20 mouse cellular contexts compared by ENCODE assay signal in genomic region chr7:45342081-45342480, GRCm38 (mm10). TPM values are rescaled to one million over a fixed set of nuclear protein-coding genes. Genes with fewer than 3 reads are reported as not detected.
A peak's percentile ranks its signal among the peaks of the same experiment; 100 is the strongest.
DNase-seq lines count a peak whose midpoint lies in the region; TF ChIP-seq lines count a peak whose summit lies in the region.
"Had no signal": no experiment of that assay in that cellular context is flagged by ENCODE, and none has a peak within 500 bp of the region (broad histone marks: within the 10 kb centered on the region; RNA-seq: fewer than 3 reads in every experiment).

No protein-coding gene starts in this region.

- peak overlapping the region; percentile 32; the same call in 1 of the 2 replicates for H3K27ac ChIP-seq in left cerebral cortex, adult 2 months
- H3K27ac ChIP-seq in MEL (ENCODE audit: control insufficient read depth, low read depth, low read length) = peak overlapping the region; percentile 3; the same call in 1 of the 2 replicates
- H3K27ac ChIP-seq: forebrain, embryonic 10.5 days; heart, adult 2 months; heart, embryonic 15.5 days; hindbrain, embryonic 14.5 days had no signal

- H3K9me3 ChIP-seq in E14TG2a.4 (ENCODE audit: low read length) = peaks cover 8% of the 10 kb centered on the region; the same call in 1 of the 2 replicates
- H3K9me3 ChIP-seq in MEL (replicated peaks; ENCODE audit: insufficient read depth, low read length) = no peaks in the 10 kb centered on the region
- H3K9me3 ChIP-seq: embryonic facial prominence, embryonic 15.5 days; forebrain, embryonic 10.5 days; G1E; heart, embryonic 15.5 days had no signal

- H3K9ac ChIP-seq in MEL (ENCODE audit: control insufficient read depth, low read depth, low read length, poor library complexity, severe bottlenecking) = no peak overlapping the region
- H3K9ac ChIP-seq: embryonic facial prominence, embryonic 15.5 days; heart, embryonic 15.5 days; hindbrain, embryonic 14.5 days had no signal

- peaks cover 5% of the 10 kb centered on the region; the same call in 1 of the 2 replicates for H3K36me3 ChIP-seq in E14TG2a.4 (ENCODE audit: insufficient read depth, low read length)
- peaks cover 0 to 5% of the 10 kb centered on the region in 2 experiments; a peak in 1 of 4 replicates for H3K36me3 ChIP-seq in MEL (ENCODE audit: control insufficient read depth in 1 of 2, insufficient read depth in 2 of 2, low read length in 2 of 2)
- H3K36me3 ChIP-seq: embryonic facial prominence, embryonic 15.5 days; G1E; heart, embryonic 15.5 days had no signal

- no peaks in the 10 kb centered on the region; the same call in 1 of the 2 replicates for H3K27me3 ChIP-seq in E14TG2a.4 (ENCODE audit: insufficient read depth, low read length)
- H3K27me3 ChIP-seq in MEL (ENCODE audit: control insufficient read depth in 1 of 2, insufficient read depth in 2 of 2, low read length in 2 of 2) = no peaks in the 10 kb centered on the region
- H3K27me3 ChIP-seq: embryonic facial prominence, embryonic 15.5 days had no signal

- no peaks in the 10 kb centered on the region; the same call in 1 of the 2 replicates for H3K79me2 ChIP-seq in MEL (ENCODE audit: control insufficient read depth, insufficient read depth, low read length, poor library complexity)

- no peak overlapping the region for H3K4me3 ChIP-seq in left cerebral cortex, adult 2 months
- H3K4me3 ChIP-seq in E14TG2a.4 (replicated peaks; ENCODE audit: low read length) (peak overlapping the region; percentile 79), MEL (ENCODE audit: control insufficient read depth in 1 of 2, insufficient read depth in 1 of 2, low read depth in 2 of 2, low read length in 2 of 2) (no peak overlapping the region)
- H3K4me3 ChIP-seq: erythroblast, embryonic 14.5 days; heart, adult 2 months; heart, embryonic 15.5 days had no signal

- TF ChIP-seq POLR2A in MEL (IDR thresholded peaks at IDR 0.05; ENCODE audit: control insufficient read depth in 1 of 2, insufficient read depth in 1 of 2, low read depth in 1 of 2, low read length in 2 of 2, poor library complexity in 1 of 2) = no peak

- intact Hi-C loops in left cerebral cortex, adult 2 months (cut with DNase I) = no loop called here

- TF ChIP-seq CTCF in left cerebral cortex, adult 2 months (IDR thresholded peaks at IDR 0.05) = no peak
- TF ChIP-seq CTCF in E14TG2a.4 (conservative IDR thresholded peaks at IDR 0.05; ENCODE audit: low read length) (no peak), MEL (IDR thresholded peaks at IDR 0.05 in 2 of 3, conservative IDR thresholded peaks at IDR 0.05 in 1 of 3; ENCODE audit: control insufficient read depth in 1 of 3, insufficient read depth in 1 of 3, low read depth in 2 of 3, low read length in 3 of 3, poor library complexity in 1 of 3, severe bottlenecking in 1 of 3) (no peak)

- H3K4me1 ChIP-seq in E14TG2a.4 (replicated peaks; ENCODE audit: low read depth, low read length) (peaks cover 82% of the 10 kb centered on the region), MEL (ENCODE audit: control insufficient read depth in 1 of 2, insufficient read depth in 2 of 2, low read length in 2 of 2) (peaks cover 6 to 24% of the 10 kb centered on the region in 2 experiments)

- DNase-seq in left cerebral cortex, adult 2 months (ENCODE audit: extremely low spot score in 1 of 2, low spot score in 2 of 2) = no peak
- DNase-seq in left cerebral cortex, adult 18-20 months (ENCODE audit: low spot score in 2 of 2) = no peak
- peak; percentile 53 for DNase-seq in MEL (ENCODE audit: low read depth, low spot score)
- DNase-seq in spleen, adult 12 weeks (ENCODE audit: low spot score) = no peak
- no peak for DNase-seq in ovary, postnatal 10 days (ENCODE audit: low spot score)
- DNase-seq in gastrocnemius, postnatal 25 days = no peak
- DNase-seq: cerebellum, postnatal 14 days had no signal

- TF ChIP-seq EP300 in MEL (IDR thresholded peaks at IDR 0.05; ENCODE audit: low read depth in 1 of 2, low read length in 2 of 2) = no peak

- TF ChIP-seq RAD21 in MEL (IDR thresholded peaks at IDR 0.05; ENCODE audit: low read depth, low read length) = no peak

TF ChIP-seq in MEL, 35 proteins besides CTCF, POLR2A, EP300 and RAD21:
- TF ChIP-seq SMC3 (IDR thresholded peaks at IDR 0.05; ENCODE audit: low read depth, low read length) (no peak), ETS1 (IDR thresholded peaks at IDR 0.05; ENCODE audit: low read depth, low read length) (no peak), TCF12 (IDR thresholded peaks at IDR 0.05; ENCODE audit: low read depth, low read length) (no peak), JUND (IDR thresholded peaks at IDR 0.05; ENCODE audit: low read depth, low read length) (no peak), NRF1 (IDR thresholded peaks at IDR 0.05; ENCODE audit: insufficient read depth, low read depth, low read length, poor library complexity, severe bottlenecking) (no peak), USF1 (IDR thresholded peaks at IDR 0.05; ENCODE audit: low read depth, low read length) (no peak), USF2 (IDR thresholded peaks at IDR 0.05; ENCODE audit: borderline replicate concordance in 1 of 2, insufficient read depth in 1 of 2, low read depth in 1 of 2, low read length in 2 of 2) (no peak), GABPA (IDR thresholded peaks at IDR 0.05; ENCODE audit: low read depth, low read length) (no peak), SIN3A (IDR thresholded peaks at IDR 0.05; ENCODE audit: low read length) (no peak), MAX (IDR thresholded peaks at IDR 0.05; ENCODE audit: low read length) (no peak), ZKSCAN1 (IDR thresholded peaks at IDR 0.05; ENCODE audit: low read depth, low read length) (no peak), E2F4 (IDR thresholded peaks at IDR 0.05; ENCODE audit: borderline replicate concordance, low read depth, low read length) (no peak), MAZ (IDR thresholded peaks at IDR 0.05; ENCODE audit: low read depth, low read length) (no peak), POLR2AphosphoS2 (IDR thresholded peaks at IDR 0.05; ENCODE audit: low read length) (no peak), MEF2A (IDR thresholded peaks at IDR 0.05; ENCODE audit: extremely low read depth, insufficient replicate concordance, low read depth, low read length, poor library complexity, severe bottlenecking) (no peak), TBP (IDR thresholded peaks at IDR 0.05; ENCODE audit: low read depth, low read length) (no peak), HCFC1 (IDR thresholded peaks at IDR 0.05; ENCODE audit: low read depth, low read length) (no peak), NELFE (IDR thresholded peaks at IDR 0.05; ENCODE audit: low read depth, low read length) (no peak), MXI1 (IDR thresholded peaks at IDR 0.05; ENCODE audit: low read depth, low read length) (no peak)
TF ChIP-seq in MEL: peak in this region for 0.

RNA-seq across cellular contexts. Expression of gene Hrc, which starts 7.0 kb away (rescaled TPM):
- total RNA-seq in left cerebral cortex, adult 2 months (2021) = under 1 TPM; 0.23 to 0.61 TPM
- under 1 TPM; 0.19 to 0.30 TPM for total RNA-seq in left cerebral cortex, adult 18-20 months (2021)
- total RNA-seq in MEL (2012; rRNA removed) = not detected in 2 replicates
- polyA plus RNA-seq in MEL (2012; ENCODE audit: insufficient read depth in 1 of 2, insufficient read length in 2 of 2, low read depth in 1 of 2, low replicate concordance in 2 of 2, missing spikeins in 1 of 2) = under 1 TPM in 1 of 2 experiments, not detected in 1; 0.22 TPM
- total RNA-seq in gastrocnemius, postnatal 25 days (2021) = 100 to 1,000 TPM; 812 to 910 TPM
- total RNA-seq: hematopoietic stem cell, adult 5-6 weeks had no signal
- polyA plus RNA-seq: adrenal gland, adult 2 months; CD4-positive, CD25-positive, alpha-beta regulatory T cell, adult 4 months; erythroblast, embryonic 14.5 days; G1E had no signal

RNA-seq across cellular contexts. Expression of gene Trpm4, which starts 8.5 kb away (rescaled TPM):
- 10 to 100 TPM; 18.5 to 24.6 TPM for total RNA-seq in left cerebral cortex, adult 2 months (2021)
- total RNA-seq in left cerebral cortex, adult 18-20 months (2021) = 10 to 100 TPM; 19.0 to 26.5 TPM
- 4.5 and 4.8 TPM in 2 replicates for total RNA-seq in MEL (2012; rRNA removed)
- polyA plus RNA-seq in MEL (2012; ENCODE audit: insufficient read depth in 1 of 2, insufficient read length in 2 of 2, low read depth in 1 of 2, low replicate concordance in 2 of 2, missing spikeins in 1 of 2) = 1 to 10 TPM in 1 of 2 experiments, not detected in 1; 6.9 TPM
- 10 to 100 TPM; 17.0 to 18.3 TPM for total RNA-seq in gastrocnemius, postnatal 25 days (2021)

RNA-seq across cellular contexts. Expression of gene Ppfia3, which starts 24.7 kb away (rescaled TPM):
- total RNA-seq in left cerebral cortex, adult 2 months (2021) = 100 to 1,000 TPM; 156 to 159 TPM
- total RNA-seq in left cerebral cortex, adult 18-20 months (2021) = 100 to 1,000 TPM; 154 to 170 TPM
- 3.0 and 3.4 TPM in 2 replicates for total RNA-seq in MEL (2012; rRNA removed)
- 1 to 10 TPM in 1 of 2 experiments, not detected in 1; 5.9 TPM for polyA plus RNA-seq in MEL (2012; ENCODE audit: insufficient read depth in 1 of 2, insufficient read length in 2 of 2, low read depth in 1 of 2, low replicate concordance in 2 of 2, missing spikeins in 1 of 2)
- under 1 TPM; 0.18 to 0.38 TPM for total RNA-seq in gastrocnemius, postnatal 25 days (2021)
- total RNA-seq: common myeloid progenitor, adult 5-6 weeks; hematopoietic stem cell, adult 5-6 weeks had no signal
- polyA plus RNA-seq: CD4-positive, CD25-positive, alpha-beta regulatory T cell, adult 4 months had no signal

RNA-seq across cellular contexts. Expression of gene Lin7b, which starts 28.3 kb away (rescaled TPM):
- 100 to 1,000 TPM; 156 to 178 TPM for total RNA-seq in left cerebral cortex, adult 2 months (2021)
- total RNA-seq in left cerebral cortex, adult 18-20 months (2021) = 100 to 1,000 TPM; 133 to 165 TPM
- total RNA-seq in MEL (2012; rRNA removed) = 1.3 and 1.4 TPM in 2 replicates
- polyA plus RNA-seq in MEL (2012; ENCODE audit: insufficient read depth in 1 of 2, insufficient read length in 2 of 2, low read depth in 1 of 2, low replicate concordance in 2 of 2, missing spikeins in 1 of 2) = 1 to 10 TPM in 1 of 2 experiments, not detected in 1; 3.8 TPM
- under 1 TPM in 1 of 2 experiments, not detected in 1; 0.67 TPM for total RNA-seq in gastrocnemius, postnatal 25 days (2021)
- total RNA-seq: gastrocnemius, adult 8-10 months had no signal
- polyA plus RNA-seq: CD4-positive, CD25-positive, alpha-beta regulatory T cell, adult 4 months; erythroblast, embryonic 14.5 days had no signal

RNA-seq across cellular contexts. Expression of gene Snrnp70, which starts 53.5 kb away (rescaled TPM):
- total RNA-seq in left cerebral cortex, adult 2 months (2021) = 100 to 1,000 TPM; 428 to 429 TPM
- total RNA-seq in left cerebral cortex, adult 18-20 months (2021) = 100 to 1,000 TPM; 372 to 395 TPM
- 260 and 272 TPM in 2 replicates for total RNA-seq in MEL (2012; rRNA removed)
- 1,000 to 10,000 TPM in 1 of 2 experiments, 100 to 1,000 TPM in 1; 588 to 1,478 TPM for polyA plus RNA-seq in MEL (2012; ENCODE audit: insufficient read depth in 1 of 2, insufficient read length in 2 of 2, low read depth in 1 of 2, low replicate concordance in 2 of 2, missing spikeins in 1 of 2)
- 10 to 100 TPM; 76.1 to 78.0 TPM for total RNA-seq in gastrocnemius, postnatal 25 days (2021)

Comparison
In these comparisons a context has a peak if more than half of its experiments do, and no peak if none do; other contexts are left out.
1. RNA of gene Hrc, which starts 7.0 kb away (total RNA-seq): 812 to 910 TPM in gastrocnemius, postnatal 25 days; 0.23 to 0.61 TPM in left cerebral cortex, adult 2 months, 0.19 to 0.30 TPM in left cerebral cortex, adult 18-20 months and not detected in MEL; every median in the first group is over 100 times any median in the second.
2. RNA of gene Ppfia3, which starts 24.7 kb away (total RNA-seq): 154 to 170 TPM in left cerebral cortex, adult 18-20 months and 156 to 159 TPM in left cerebral cortex, adult 2 months; 3.0 to 3.4 TPM in MEL and 0.18 to 0.38 TPM in gastrocnemius, postnatal 25 days; every median in the first group is over 10 times any median in the second.